Mouse (Mus musculus) regulatory T cell (primary cell): ENCODE results near the gene Klhdc3.

ENCODE experiments used
- in situ Hi-C: fragments of 300-600 bp; cut with MboI, MseI; formaldehyde crosslinking; loops from one replicate; pipeline ENCODE4 v1.15.1; 2025; ENCODE audit warnings: high pct_unique_total_duplicates

The Klhdc3 gene

GRCm38 (mm10) chr17:46702100-46702499 lies 21.4 kb upstream of the Klhdc3 start:
- in situ Hi-C loops: no loop called here

DNA sequence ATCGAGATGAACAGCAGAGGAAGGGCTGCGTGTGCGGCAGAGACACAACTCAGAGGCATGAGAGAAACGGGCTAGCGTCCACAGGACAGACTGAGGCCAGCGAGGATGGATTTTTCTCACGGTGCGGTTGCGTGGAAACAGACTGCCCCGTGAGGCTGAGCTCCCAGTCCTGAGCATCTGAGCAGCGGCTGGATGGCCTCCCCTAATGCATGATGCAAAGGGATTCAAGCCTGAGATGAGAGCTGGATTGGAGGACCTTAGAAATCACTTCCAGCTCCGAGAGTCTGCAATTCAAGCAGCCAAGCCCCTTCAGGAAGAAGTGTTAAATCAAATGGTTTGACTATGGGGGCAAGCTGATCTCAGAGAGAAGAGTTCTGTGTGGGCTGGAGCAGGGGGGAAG lies 20.8 kb upstream of the Klhdc3 start:
- in situ Hi-C loops: no loop called here

DNA sequence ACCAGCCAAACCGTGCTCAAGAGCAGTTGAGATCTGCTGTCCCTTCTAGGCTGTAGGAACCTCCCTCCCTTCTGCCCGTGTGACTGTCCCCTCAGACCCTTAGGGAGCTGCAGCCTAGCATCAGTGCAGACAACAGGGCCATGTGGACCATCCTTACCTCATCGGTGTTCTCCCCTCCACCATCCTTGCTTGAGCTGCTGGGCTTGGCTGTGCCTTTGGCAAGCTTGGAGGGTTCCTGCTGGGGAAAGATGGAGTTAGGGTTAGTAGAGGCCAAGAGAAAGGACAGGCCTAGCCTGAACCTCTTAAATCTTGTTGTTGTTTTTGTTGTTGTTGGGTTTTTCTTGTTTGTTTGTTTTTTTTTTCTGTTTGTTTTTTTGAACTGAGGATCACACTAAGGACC lies 19.2 kb upstream of the Klhdc3 start:
- in situ Hi-C loops: no loop called here

GRCm38 (mm10) chr17:46699245-46699644 lies 18.5 kb upstream of the Klhdc3 start:
- in situ Hi-C loops: no loop called here

DNA sequence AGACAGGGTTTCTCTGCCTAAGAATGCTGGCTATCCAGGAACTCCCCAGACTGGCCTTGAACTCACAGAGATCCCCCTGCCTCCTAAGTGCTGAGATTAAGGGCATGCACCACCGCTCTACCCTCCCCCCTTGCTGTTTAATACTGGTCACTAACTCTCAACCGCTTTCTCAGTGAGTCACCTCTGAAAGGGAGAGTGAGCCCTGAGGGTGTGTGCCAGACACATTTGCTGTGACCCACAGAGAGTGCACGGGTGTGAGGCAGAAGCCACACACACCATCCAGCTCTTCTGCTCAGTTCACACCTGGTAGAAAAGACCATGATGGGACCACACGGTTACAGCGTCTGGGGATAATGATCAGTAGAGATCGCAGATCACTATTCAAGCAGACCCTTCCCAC lies 17.8 kb upstream of the Klhdc3 start:
- in situ Hi-C loops: no loop called here

DNA sequence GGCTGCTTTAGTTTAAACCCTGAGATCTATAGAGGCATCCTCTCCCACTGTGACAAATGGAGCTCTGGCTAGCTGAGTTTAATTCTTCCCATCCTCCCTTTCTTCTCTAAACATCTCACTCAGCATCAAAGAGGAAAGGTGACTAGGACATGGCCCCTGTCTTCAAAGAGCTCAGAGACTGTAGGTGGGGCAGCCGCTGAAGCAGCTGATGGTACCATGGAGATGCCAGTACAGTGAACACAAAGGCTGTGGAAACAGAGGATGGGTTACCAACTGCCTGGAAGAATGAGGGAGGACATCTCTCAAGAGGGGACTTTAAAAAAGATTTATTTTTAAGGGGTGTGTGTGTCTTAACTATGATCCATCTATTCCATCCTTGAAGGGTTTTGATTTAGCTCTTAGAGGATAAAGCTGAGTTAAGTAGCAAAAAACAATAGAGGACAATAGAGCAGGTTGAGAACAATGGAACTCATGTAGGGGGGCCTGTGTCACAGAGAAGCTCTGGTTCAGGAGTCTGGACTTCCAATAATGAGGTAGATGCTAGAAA lies 13.9 kb upstream of the Klhdc3 start:
- in situ Hi-C loops: no loop called here

- in situ Hi-C loops: no loop called here
These were observed 10.7 kb upstream of the Klhdc3 start for GRCm38 (mm10) chr17:46691390-46691789.

DNA sequence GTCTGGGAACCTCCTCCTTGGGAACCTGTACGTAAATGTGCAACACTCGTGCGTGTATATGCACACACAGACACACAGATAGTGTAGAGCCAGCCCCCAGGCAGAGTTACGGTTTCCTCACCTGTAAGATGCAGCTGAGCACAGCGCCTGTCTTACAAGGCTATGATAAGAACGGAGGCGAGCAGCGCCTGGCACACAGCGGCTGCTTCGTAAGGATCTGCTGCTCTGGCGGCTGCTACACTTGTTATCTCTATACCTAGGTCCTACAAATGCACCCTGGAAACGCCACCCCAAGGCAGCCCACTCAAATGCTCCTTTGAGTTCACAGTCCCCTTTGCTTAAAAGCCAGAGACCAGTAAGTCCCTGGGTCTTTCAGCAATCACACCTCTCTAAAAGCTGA lies 10.0 kb upstream of the Klhdc3 start:
- in situ Hi-C loops: no loop called here

DNA sequence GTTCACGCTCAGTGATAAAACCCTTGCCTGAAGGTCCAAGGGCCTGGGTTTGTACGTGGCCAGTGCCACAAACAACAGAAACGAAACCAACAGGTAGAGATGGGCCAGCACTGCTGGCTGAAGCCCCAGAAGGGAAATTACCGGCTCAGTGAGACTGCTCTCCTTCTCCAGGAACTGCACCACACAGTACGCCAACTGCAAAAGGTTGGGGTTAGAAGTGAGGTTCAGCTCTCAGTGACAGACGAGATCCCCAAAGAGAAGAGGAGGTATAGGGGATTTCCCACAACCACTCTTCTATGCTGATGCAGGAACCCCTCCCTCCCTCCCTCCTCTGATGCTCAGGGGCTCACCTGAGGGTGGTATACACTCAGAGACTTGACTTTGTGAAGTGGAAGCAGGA lies 5.2 kb upstream of the Klhdc3 start:
- in situ Hi-C loops: no loop called here

DNA sequence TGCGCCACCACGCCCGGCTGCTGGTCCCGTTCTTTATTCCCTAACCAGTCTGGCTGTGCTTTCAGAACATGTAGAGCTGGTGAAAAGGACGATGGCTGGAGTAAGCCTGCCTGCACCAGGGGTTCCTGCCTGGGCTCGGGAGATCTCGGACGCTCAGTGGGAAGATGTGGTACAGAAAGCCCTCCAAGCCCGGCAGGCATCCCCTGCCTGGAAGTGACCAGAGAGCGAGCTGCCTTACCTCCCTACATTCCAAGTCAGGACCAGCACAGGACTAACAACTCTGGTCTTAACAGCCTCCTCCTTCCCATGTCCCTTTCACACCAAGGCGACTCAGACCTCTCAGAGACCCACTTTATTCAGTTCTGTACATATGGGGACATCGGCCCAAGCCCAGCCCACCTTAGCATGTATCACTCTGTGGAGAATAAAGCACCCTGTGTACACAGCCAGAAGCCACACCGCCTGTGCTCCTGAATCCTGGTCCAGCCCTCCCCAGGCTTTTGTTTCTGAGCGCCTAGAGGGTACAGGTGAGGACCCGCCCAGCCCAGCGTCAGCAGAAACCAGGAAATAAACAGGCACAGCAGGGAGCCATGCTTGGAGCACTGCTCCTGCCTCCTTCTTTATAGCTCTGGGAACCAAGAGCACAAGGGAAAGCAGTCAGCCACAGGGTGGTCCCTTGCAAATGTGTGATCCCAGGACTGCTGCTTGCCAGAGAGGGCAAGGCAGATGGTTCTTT lies 2.1 kb upstream of the Klhdc3 start:
- in situ Hi-C loops: no loop called here

GRCm38 (mm10) chr17:46681466-46682118 lies 878 bp upstream of the Klhdc3 start:
- in situ Hi-C loops: no loop called here

DNA sequence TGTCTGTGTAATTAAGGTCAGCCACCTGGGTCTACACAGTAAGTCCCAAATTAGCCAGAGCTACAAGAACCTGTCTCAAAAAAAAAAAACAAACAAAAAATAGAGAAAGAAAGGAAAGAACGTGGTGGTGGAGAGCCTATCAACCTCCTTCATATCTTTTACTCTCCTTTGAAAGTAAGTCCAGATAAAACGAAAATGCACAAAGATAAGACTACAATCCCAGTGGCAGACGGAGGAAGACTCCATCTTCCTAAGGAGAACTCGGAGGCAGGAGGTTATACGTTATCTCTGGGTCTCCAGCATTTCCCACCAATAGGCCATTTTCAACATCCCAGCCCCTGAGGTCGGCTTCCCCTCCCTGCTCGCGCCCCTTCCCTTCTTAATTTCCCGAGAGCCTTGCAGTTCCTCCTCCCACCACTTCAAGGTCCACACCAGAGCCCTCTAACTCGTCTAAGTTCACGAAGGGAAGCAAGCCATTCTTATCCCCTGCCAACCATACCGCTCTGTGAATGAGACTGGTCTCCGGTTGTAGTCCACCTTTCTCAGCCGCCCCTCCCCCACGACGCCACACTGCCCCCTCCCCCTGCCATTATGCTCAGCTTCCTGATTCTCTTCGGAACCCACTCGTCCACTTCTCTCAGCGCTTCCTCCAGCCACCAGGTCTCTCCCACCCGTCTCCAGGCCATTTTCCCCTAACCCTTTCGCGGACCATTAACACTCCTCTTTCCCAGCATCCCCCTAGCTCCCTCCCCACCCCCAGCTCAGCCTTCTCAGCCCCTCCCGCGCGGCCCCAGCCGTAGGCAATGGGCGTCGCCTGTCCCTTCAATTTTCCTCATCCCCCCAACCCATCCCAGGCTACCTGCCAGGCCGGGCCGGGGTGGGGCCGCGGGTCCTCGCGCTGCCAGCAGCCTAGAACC lies 613 bp downstream of the Klhdc3 start:
- in situ Hi-C loops: no loop called here

- in situ Hi-C loops: no loop called here
These were observed 1.8 kb downstream of the Klhdc3 start for GRCm38 (mm10) chr17:46678911-46679310.

DNA sequence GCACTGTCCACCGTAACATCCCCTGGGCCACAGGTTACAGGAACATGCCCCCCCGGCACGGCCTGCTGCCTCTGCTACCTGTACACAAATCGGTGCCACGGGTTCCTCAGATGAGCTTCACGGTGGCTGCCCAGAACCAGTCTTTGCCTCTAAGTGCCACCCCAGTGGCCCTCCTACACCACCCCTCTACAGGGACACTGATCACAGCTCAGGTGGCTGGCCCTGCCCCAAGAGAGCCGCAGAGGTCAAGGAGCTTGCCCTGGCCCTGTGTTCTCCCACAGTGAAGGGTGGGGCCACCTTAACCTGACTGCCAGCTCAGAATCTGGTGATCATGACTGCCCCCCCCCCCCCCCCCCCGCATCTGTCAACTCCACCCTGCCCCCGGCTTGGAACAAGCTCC lies 2.3 kb downstream of the Klhdc3 start, which contains the start of gene Mea1:
Gene Mea1 (plus strand): TSS at position 378 of the 400 bp plus-strand sequence.
- in situ Hi-C loops: no loop called here

GRCm38 (mm10) chr17:46674530-46675283 lies 6.0 kb downstream of the Klhdc3 start:
- in situ Hi-C loops: no loop called here

DNA sequence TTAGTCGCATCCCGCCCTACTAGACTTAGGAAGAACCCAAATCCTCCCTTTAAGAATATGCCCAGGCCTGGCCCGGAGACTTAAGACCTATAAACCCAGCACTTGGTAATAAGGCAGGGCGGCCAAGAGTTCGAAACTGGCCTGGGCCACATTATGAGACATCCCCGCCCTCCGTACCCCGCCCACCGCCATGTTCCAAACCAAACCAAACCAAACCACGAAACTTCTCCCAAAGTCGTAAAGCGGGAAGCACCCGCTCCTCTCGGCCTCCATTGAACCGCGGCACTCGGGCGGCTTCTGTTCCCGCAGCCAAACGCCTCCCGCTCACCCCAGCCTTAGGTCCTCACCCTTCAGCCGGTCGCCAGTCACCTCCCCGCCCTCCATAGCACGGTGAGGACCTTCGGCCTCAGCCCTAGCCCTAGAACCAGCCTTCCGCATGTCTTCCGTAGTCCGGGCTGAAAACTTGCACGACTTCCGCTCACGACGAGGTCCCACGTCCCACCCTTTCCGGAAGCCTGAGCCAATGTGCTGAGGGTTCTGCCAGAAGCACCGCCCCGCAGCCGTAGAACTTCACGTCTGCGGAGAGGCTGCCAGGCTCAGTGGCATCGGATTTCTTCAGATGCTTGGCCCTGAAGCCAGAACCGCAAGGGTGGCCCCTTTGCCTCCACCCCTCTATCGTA lies 6.7 kb downstream of the Klhdc3 start, which contains the start of gene Rrp36:
Gene Rrp36 (minus strand): TSS at position 503 of the 680 bp plus-strand sequence.
- in situ Hi-C loops: no loop called here

DNA sequence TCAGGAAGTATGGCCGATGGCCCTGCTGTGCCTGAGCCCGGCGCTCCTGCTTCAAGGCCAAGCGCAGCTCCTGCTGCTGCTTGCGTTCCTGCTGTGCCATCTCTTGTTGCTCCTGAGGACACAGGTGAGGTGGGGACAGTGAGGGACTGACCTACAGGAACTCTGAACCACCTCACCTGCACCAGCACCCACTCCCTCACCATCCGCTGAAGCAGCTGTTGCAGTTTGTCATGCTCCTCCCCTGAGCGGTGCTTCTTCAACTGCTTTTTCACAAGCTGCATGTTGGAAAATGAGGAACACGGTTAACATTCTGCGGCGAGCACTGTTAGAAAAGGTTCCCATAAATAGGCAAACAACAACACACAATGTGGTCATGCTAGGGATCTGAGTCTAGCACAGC lies 10.8 kb downstream of the Klhdc3 start:
- in situ Hi-C loops: no loop called here

- in situ Hi-C loops: no loop called here
These were observed 13.0 kb downstream of the Klhdc3 start for GRCm38 (mm10) chr17:46667712-46668111.

DNA sequence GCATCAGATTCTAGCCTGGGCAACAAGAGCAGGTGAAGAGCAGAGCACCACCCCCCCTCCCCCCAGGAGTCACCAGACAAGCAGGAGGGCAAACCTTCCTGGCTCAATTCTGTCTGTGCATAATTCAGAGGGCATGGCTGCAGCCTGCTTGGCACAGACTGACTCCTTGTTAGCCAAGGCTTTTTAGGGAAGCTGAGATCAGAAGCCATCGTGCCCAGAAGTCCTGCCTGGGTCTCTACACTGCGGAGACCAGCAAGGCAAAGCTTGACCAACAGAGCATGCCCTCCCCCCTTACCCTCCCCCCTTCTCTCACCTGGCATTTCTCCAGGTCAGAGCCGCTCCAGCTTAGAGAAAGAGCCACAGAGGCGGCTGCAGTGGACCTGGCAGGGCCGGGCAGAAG lies 18.0 kb downstream of the Klhdc3 start:
- in situ Hi-C loops: loop anchor here (5.0 kb wide), 1 partner anchor 60 kb away; no protein-coding TSS in a partner anchor

DNA sequence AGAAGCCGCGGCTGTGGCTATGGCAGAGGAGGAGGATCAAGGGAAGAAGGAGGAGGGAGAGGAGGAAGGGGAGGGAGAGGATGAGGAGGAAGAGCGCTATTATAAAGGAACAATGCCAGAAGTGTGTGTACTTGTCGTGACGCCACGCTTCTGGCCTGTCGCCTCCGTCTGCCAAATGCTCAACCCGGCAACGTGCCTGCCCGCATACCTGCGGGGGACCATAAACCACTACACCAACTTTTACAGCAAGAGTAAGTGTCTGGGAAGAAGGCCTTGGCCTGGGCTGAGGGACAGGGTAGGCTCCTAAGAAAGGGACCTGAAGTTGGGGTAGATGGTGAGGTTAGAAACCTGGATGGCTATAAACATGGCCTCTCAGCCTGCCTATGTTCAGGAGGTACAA lies 18.7 kb downstream of the Klhdc3 start:
- in situ Hi-C loops: loop anchor here (5.0 kb wide), 1 partner anchor 60 kb away; no protein-coding TSS in a partner anchor
